Mouse (Mus musculus) small intestine, adult 2 months (tissue): ENCODE results near the gene Lamb3. TPM values are rescaled to one million over a fixed set of nuclear protein-coding genes. Genes with fewer than 3 reads are reported as not detected.

Experiments used
- H3K27ac ChIP-seq: fragments of 200-500 bp; 2 replicates; pipeline ENCODE4 v1.5.1; 2012; ENCODE audit warnings: low read depth, low read length, control low read depth, inconsistent platforms; ENCODE audit not compliant: insufficient read depth
- H3K27me3 ChIP-seq: fragments of 200-500 bp; 2 replicates; pipeline ENCODE4 v1.6.1; 2012; ENCODE audit warnings: mild to moderate bottlenecking, moderate library complexity, low read length, inconsistent platforms; ENCODE audit not compliant: control insufficient read depth, insufficient read depth
- H3K36me3 ChIP-seq: fragments of 200-500 bp; 2 replicates; pipeline ENCODE4 v1.6.1; 2012; ENCODE audit warnings: mild to moderate bottlenecking, low read length, control low read depth, inconsistent platforms; ENCODE audit not compliant: control insufficient read depth, insufficient read depth
- H3K4me1 ChIP-seq: fragments of 200-500 bp; 2 replicates; pipeline ENCODE4 v1.6.1; 2012; ENCODE audit warnings: low read length, inconsistent platforms, mixed read lengths; ENCODE audit not compliant: control insufficient read depth, insufficient read depth, insufficient read length
- H3K4me3 ChIP-seq: fragments of 200-500 bp; 2 replicates; pipeline ENCODE4 v1.5.1; 2012; ENCODE audit warnings: low read depth, mild to moderate bottlenecking, control low read depth, inconsistent platforms, low read length, moderate library complexity
- CTCF ChIP-seq: fragments of 200-500 bp; IDR thresholded peaks from 2 replicates; pipeline ENCODE4 v1.5.1; 2012; ENCODE audit warnings: low read depth, mild to moderate bottlenecking, control low read depth, inconsistent platforms, low read length, moderate library complexity, mixed read lengths; ENCODE audit not compliant: insufficient replicate concordance, insufficient read length; ENCODE audit errors: extremely low read depth
- POLR2A ChIP-seq: fragments of 200-500 bp; IDR thresholded peaks from 2 replicates; pipeline ENCODE4 v1.6.1; 2012; ENCODE audit warnings: low read depth, mild to moderate bottlenecking, control low read depth, inconsistent platforms, low read length, moderate library complexity
- WGBS: fragments of 180-500 bp; shearing (Covaris S2); methylation state at CpG from one replicate; pipeline ENCODE4 v1.1.7; 2018; 5-methylcytosine and 5-hydroxymethylcytosine counted together
- polyA plus RNA-seq: library from polyadenylated mRNA; depleted of rRNA; stranded (reverse); fragments of >200 nt; gene quantifications from 2 replicates; pipeline ENCODE4 v1.2.3, GENCODE M21; 2012

Lamb3 gene
- polyA plus RNA-seq, 1 experiment: 21.7 TPM

GRCm38 (mm10) chr1:193333776-193334175 is 126.3 kb downstream of the Lamb3 start:
- H3K4me3 ChIP-seq: no peak overlapping the region
- no peak for TF ChIP-seq CTCF
- TF ChIP-seq POLR2A: no peak
- no peak overlapping the region for H3K27ac ChIP-seq
- WGBS: 97% methylated on average over 3 of the region's 3 CpGs
- peaks cover 2% of the 10 kb centered on the region; the same call in 1 of the 2 replicates for H3K4me1 ChIP-seq
- no peaks in the 10 kb centered on the region for H3K27me3 ChIP-seq
- no peaks in the 10 kb centered on the region for H3K36me3 ChIP-seq

DNA sequence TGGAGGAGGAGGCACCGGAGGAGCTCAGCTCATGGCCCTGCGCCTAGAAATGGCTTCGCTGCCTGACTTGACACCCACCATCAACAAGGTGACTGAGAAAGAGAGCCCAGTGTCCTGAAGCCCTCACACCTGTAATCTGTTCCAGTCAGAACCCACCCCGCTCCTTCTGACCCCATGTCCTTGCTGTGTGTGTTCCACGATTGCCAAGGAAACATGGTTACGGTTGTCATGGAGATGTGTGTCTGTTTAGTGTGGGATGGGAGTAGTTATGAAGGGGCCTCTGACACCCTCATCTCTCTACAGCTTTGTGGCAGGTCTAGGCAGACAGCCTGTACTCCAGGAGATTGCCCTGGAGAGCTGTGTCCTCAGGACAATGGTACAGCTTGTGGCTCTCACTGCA is 127.0 kb downstream of the Lamb3 start:
- Histone ChIP-seq H3K27me3 (no peaks in the 10 kb centered on the region), H3K27ac (no peak overlapping the region), H3K4me3 (no peak overlapping the region), H3K36me3 (no peaks in the 10 kb centered on the region), H3K4me1 (peaks cover 2% of the 10 kb centered on the region; the same call in 1 of the 2 replicates)
- TF ChIP-seq POLR2A (no peak), CTCF (no peak)
- WGBS: 82% methylated on average over 6 of the region's 6 CpGs

DNA sequence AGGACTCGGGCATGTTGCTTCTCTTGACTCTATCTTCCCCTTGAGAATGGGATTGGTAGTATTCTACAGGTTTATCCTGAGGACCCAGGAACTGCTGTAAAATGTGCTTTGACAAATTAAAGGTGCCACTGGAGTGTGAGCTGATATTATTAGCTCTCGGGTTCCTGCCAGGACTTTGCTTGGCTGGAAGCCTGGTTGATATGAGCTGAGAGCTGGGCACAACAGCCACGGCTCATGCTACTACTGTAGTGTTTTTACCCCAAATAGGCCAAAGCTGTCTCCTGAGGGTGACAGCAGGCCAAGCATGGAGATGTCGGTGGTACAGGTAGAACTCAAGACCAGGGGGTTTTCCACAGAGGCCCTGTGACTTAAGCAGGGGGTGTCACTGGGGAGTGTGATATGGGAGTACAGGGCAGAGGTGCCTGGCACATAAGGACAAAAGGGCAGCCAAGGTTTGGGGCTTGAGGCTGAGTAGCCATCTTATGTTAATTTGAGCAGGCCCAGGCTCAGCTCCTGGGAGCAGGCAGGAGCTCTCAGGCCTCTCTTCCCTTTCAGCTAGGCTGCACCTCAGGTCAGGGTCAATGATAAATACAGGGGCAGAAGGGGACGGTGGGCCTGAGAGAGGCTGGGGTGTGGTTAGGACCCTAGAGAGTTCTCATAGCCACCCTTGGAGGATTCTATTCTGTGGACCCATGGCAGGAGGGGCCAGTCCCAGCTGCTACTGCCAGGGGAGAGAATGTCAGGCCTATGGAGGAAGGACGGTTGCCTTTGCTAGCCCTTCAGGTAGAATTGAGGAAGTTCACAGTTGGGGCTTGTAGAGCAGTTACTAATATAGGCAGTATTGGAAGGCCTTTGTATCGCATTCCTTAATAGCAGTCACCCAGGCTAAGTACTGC is 128.9 kb downstream of the Lamb3 start:
- H3K4me1 ChIP-seq: no peaks in the 10 kb centered on the region; the same call in 1 of the 2 replicates
- no peak for TF ChIP-seq POLR2A
- TF ChIP-seq CTCF: no peak
- H3K27ac ChIP-seq: no peak overlapping the region
- no peaks in the 10 kb centered on the region for H3K36me3 ChIP-seq
- H3K4me3 ChIP-seq: no peak overlapping the region
- H3K27me3 ChIP-seq: no peaks in the 10 kb centered on the region
- 77% methylated on average over 7 of the region's 7 CpGs for WGBS

GRCm38 (mm10) chr1:193337018-193337321 is 129.5 kb downstream of the Lamb3 start:
- no peak overlapping the region for H3K27ac ChIP-seq

GRCm38 (mm10) chr1:193337787-193338310 is 130.3 kb downstream of the Lamb3 start:
- Histone ChIP-seq H3K4me3 (no peak overlapping the region), H3K27me3 (no peaks in the 10 kb centered on the region), H3K36me3 (no peaks in the 10 kb centered on the region), H3K4me1 (no peaks in the 10 kb centered on the region; the same call in 1 of the 2 replicates), H3K27ac (no peak overlapping the region)
- WGBS: 72% methylated on average over 4 of the region's 4 CpGs
- TF ChIP-seq CTCF (no peak), POLR2A (no peak)

More at GRCm38 (mm10) chr1:193337018-193337321, 129.5 kb downstream of the Lamb3 start:
- WGBS: 76% methylated on average over 9 of the region's 9 CpGs
- TF ChIP-seq POLR2A (no peak), CTCF (no peak)
- no peaks in the 10 kb centered on the region for H3K27me3 ChIP-seq
- no peaks in the 10 kb centered on the region; the same call in 1 of the 2 replicates for H3K4me1 ChIP-seq
- H3K4me3 ChIP-seq: no peak overlapping the region
- no peaks in the 10 kb centered on the region for H3K36me3 ChIP-seq

- TF ChIP-seq POLR2A: no peak
- no peak for TF ChIP-seq CTCF
- 84% methylated on average over 9 of the region's 9 CpGs for WGBS
Observed at GRCm38 (mm10) chr1:193338363-193338995, 131.0 kb downstream of the Lamb3 start.

More at GRCm38 (mm10) chr1:193338363-193338995, 131.0 kb downstream of the Lamb3 start:
- Histone ChIP-seq H3K4me1 (no peaks in the 10 kb centered on the region; the same call in none of the 2 replicates), H3K4me3 (no peak overlapping the region), H3K27me3 (no peaks in the 10 kb centered on the region), H3K27ac (no peak overlapping the region), H3K36me3 (no peaks in the 10 kb centered on the region)
